Mouse (Mus musculus) bone marrow, adult 2 months (tissue): ENCODE data around the gene Mprip.

ENCODE experiments used
- CTCF ChIP-seq: fragments of 200-500 bp; IDR thresholded peaks from 2 replicates; pipeline ENCODE4 v1.5.1; 2011; ENCODE audit warnings: low read length, control low read depth; ENCODE audit not compliant: control insufficient read depth, insufficient read depth
- POLR2A ChIP-seq: fragments of 200-500 bp; IDR thresholded peaks from 2 replicates; pipeline ENCODE4 v1.6.1; 2011; ENCODE audit warnings: low read depth, mild to moderate bottlenecking, control low read depth, low read length, borderline replicate concordance; ENCODE audit not compliant: control insufficient read depth

GRCm38 (mm10) chr11:59772291-59772690 lies 111.2 kb downstream of the Mprip start:
- no peak for TF ChIP-seq CTCF
- no peak for TF ChIP-seq POLR2A
